21 mouse cellular contexts compared by ENCODE assay signal in genomic region chr17:67008137-67008536, GRCm38 (mm10).
A peak's percentile ranks its signal among the peaks of the same experiment; 100 is the strongest.
DNase-seq lines count a peak whose midpoint lies in the region; ATAC-seq and TF ChIP-seq lines count a peak whose summit lies in the region.
"Had no signal": no experiment of that assay in that cellular context is flagged by ENCODE, and none has a peak within 500 bp of the region (broad histone marks: within the 10 kb centered on the region; RNA-seq: fewer than 3 reads in every experiment).

No protein-coding gene starts in this region.

- intact Hi-C loops in heart, postnatal 14 days (cut with DNase I), result no loop called here

- 77% methylated on average over 9 of the region's 9 CpGs for WGBS in forebrain, postnatal 0 days
- WGBS in forebrain, embryonic 11.5 days, result 93% methylated on average over 9 of the region's 9 CpGs
- 87% methylated on average over 9 of the region's 9 CpGs for WGBS in heart, embryonic 10.5 days
- 59% methylated on average over 9 of the region's 9 CpGs for WGBS in hindbrain, postnatal 0 days
- WGBS in hindbrain, embryonic 14.5 days, result 70% methylated on average over 9 of the region's 9 CpGs
- WGBS in midbrain, embryonic 12.5 days, result 73% methylated on average over 9 of the region's 9 CpGs
- 58% methylated on average over 9 of the region's 9 CpGs for WGBS in midbrain, embryonic 15.5 days

- H3K27ac ChIP-seq in forebrain, postnatal 0 days (ENCODE audit: low read depth, low read length), result 0 out of 2 replicates have a peak overlapping the region, but pooled peaks have one; percentile 51
- H3K27ac ChIP-seq in forebrain, embryonic 11.5 days (ENCODE audit: low read depth, low read length), result no peak overlapping the region
- H3K27ac ChIP-seq in heart, embryonic 10.5 days, result no peak overlapping the region
- H3K27ac ChIP-seq in hindbrain, postnatal 0 days, result peak overlapping the region; percentile 72; the same call in 1 of the 2 replicates
- no peak overlapping the region for H3K27ac ChIP-seq in hindbrain, embryonic 14.5 days
- H3K27ac ChIP-seq in midbrain, embryonic 12.5 days (replicated peaks), result no peak overlapping the region
- H3K27ac ChIP-seq in midbrain, embryonic 15.5 days, result no peak overlapping the region
- H3K27ac ChIP-seq: embryonic facial prominence, embryonic 10.5 days; hindbrain, embryonic 13.5 days had no signal

- H3K9ac ChIP-seq in forebrain, postnatal 0 days, result no peak overlapping the region
- H3K9ac ChIP-seq in forebrain, embryonic 11.5 days (ENCODE audit: low read length), result no peak overlapping the region
- no peak overlapping the region for H3K9ac ChIP-seq in hindbrain, postnatal 0 days (replicated peaks; ENCODE audit: low read length)
- no peak overlapping the region for H3K9ac ChIP-seq in hindbrain, embryonic 14.5 days
- no peak overlapping the region for H3K9ac ChIP-seq in midbrain, embryonic 12.5 days (replicated peaks)
- H3K9ac ChIP-seq in midbrain, embryonic 15.5 days, result no peak overlapping the region
- H3K9ac ChIP-seq: hindbrain, embryonic 13.5 days had no signal

- ATAC-seq in forebrain, postnatal 0 days, result no peak
- ATAC-seq in forebrain, embryonic 11.5 days (replicated peaks; ENCODE audit: low FRiP score), result no peak
- no peak for ATAC-seq in hindbrain, postnatal 0 days
- ATAC-seq in hindbrain, embryonic 14.5 days (ENCODE audit: low FRiP score), result no peak
- peak; percentile 64; the same call in 1 of the 2 replicates for ATAC-seq in midbrain, embryonic 12.5 days (ENCODE audit: low FRiP score, low read depth)
- ATAC-seq in midbrain, embryonic 15.5 days (replicated peaks), result no peak
- ATAC-seq: CD4-positive, CD25-positive, alpha-beta regulatory T cell, adult 4 months; forebrain, embryonic 14.5 days; intestine, embryonic 16.5 days had no signal

- H3K36me3 ChIP-seq in forebrain, postnatal 0 days (ENCODE audit: insufficient read depth), result no peaks in the 10 kb centered on the region
- no peaks in the 10 kb centered on the region for H3K36me3 ChIP-seq in forebrain, embryonic 11.5 days (ENCODE audit: control insufficient read depth, insufficient read depth, low read length)
- H3K36me3 ChIP-seq in heart, embryonic 10.5 days, result no peaks in the 10 kb centered on the region
- H3K36me3 ChIP-seq in hindbrain, postnatal 0 days (ENCODE audit: insufficient read depth, low read length), result no peaks in the 10 kb centered on the region
- no peaks in the 10 kb centered on the region for H3K36me3 ChIP-seq in hindbrain, embryonic 14.5 days (replicated peaks; ENCODE audit: control insufficient read depth, insufficient read depth)
- no peaks in the 10 kb centered on the region for H3K36me3 ChIP-seq in midbrain, embryonic 12.5 days
- no peaks in the 10 kb centered on the region for H3K36me3 ChIP-seq in midbrain, embryonic 15.5 days (replicated peaks)
- H3K36me3 ChIP-seq: embryonic facial prominence, embryonic 10.5 days; G1E; hindbrain, embryonic 13.5 days had no signal

- H3K4me1 ChIP-seq in forebrain, postnatal 0 days (ENCODE audit: insufficient read depth), result peaks cover 12% of the 10 kb centered on the region; the same call in 1 of the 2 replicates
- no peaks in the 10 kb centered on the region; the same call in 1 of the 2 replicates for H3K4me1 ChIP-seq in forebrain, embryonic 11.5 days (replicated peaks; ENCODE audit: control insufficient read depth, insufficient read depth, low read length)
- H3K4me1 ChIP-seq in heart, embryonic 10.5 days, result no peaks in the 10 kb centered on the region
- H3K4me1 ChIP-seq in hindbrain, postnatal 0 days (ENCODE audit: insufficient read depth, low read length), result peaks cover 6% of the 10 kb centered on the region; the same call in 1 of the 2 replicates
- H3K4me1 ChIP-seq in hindbrain, embryonic 14.5 days (replicated peaks; ENCODE audit: control insufficient read depth, insufficient read depth, low read length), result peaks cover 3% of the 10 kb centered on the region; the same call in 1 of the 2 replicates
- peaks cover 17% of the 10 kb centered on the region for H3K4me1 ChIP-seq in midbrain, embryonic 12.5 days
- peaks cover 5% of the 10 kb centered on the region; the same call in 1 of the 2 replicates for H3K4me1 ChIP-seq in midbrain, embryonic 15.5 days
- H3K4me1 ChIP-seq: embryonic facial prominence, embryonic 10.5 days had no signal

- no peaks in the 10 kb centered on the region for H3K27me3 ChIP-seq in forebrain, postnatal 0 days (ENCODE audit: insufficient read depth, low read length)
- no peaks in the 10 kb centered on the region for H3K27me3 ChIP-seq in forebrain, embryonic 11.5 days (ENCODE audit: control insufficient read depth, insufficient read depth, low read length)
- no peaks in the 10 kb centered on the region for H3K27me3 ChIP-seq in heart, embryonic 10.5 days (ENCODE audit: insufficient read depth, poor library complexity, severe bottlenecking)
- H3K27me3 ChIP-seq in hindbrain, postnatal 0 days (ENCODE audit: insufficient read depth, low read length), result no peaks in the 10 kb centered on the region
- no peaks in the 10 kb centered on the region for H3K27me3 ChIP-seq in hindbrain, embryonic 14.5 days (ENCODE audit: control insufficient read depth, insufficient read depth, low read length)
- no peaks in the 10 kb centered on the region for H3K27me3 ChIP-seq in midbrain, embryonic 12.5 days
- no peaks in the 10 kb centered on the region for H3K27me3 ChIP-seq in midbrain, embryonic 15.5 days (replicated peaks)
- H3K27me3 ChIP-seq: hindbrain, embryonic 13.5 days had no signal

- DNase-seq in forebrain, postnatal 0 days, result no peak
- DNase-seq in forebrain, embryonic 11.5 days (ENCODE audit: low spot score), result no peak
- DNase-seq in heart, embryonic 10.5 days (ENCODE audit: low spot score), result peak; percentile 63
- DNase-seq in heart, postnatal 14 days, result no peak
- no peak for DNase-seq in hindbrain, postnatal 0 days (ENCODE audit: low spot score)
- DNase-seq in hindbrain, embryonic 14.5 days (ENCODE audit: low spot score), result no peak
- DNase-seq: adrenal gland, adult 8-10 months; adrenal gland, postnatal 36 days; B cell, adult 2 months; cerebellum, adult 2 months; cerebellum, postnatal 10 days; gastrocnemius, postnatal 10 days; kidney, adult 2 months had no signal

- no peak for TF ChIP-seq CTCF in forebrain, postnatal 0 days (IDR thresholded peaks at IDR 0.05; ENCODE audit: low read depth)
- no peak for TF ChIP-seq CTCF in hindbrain, postnatal 0 days (IDR thresholded peaks at IDR 0.05; ENCODE audit: low read depth)

- no peaks in the 10 kb centered on the region for H3K9me3 ChIP-seq in forebrain, postnatal 0 days (ENCODE audit: low read length)
- H3K9me3 ChIP-seq in forebrain, embryonic 11.5 days (ENCODE audit: control insufficient read depth, low read length), result no peaks in the 10 kb centered on the region
- H3K9me3 ChIP-seq in heart, embryonic 10.5 days, result no peaks in the 10 kb centered on the region
- H3K9me3 ChIP-seq in hindbrain, postnatal 0 days (ENCODE audit: low read length), result no peaks in the 10 kb centered on the region
- no peaks in the 10 kb centered on the region for H3K9me3 ChIP-seq in hindbrain, embryonic 14.5 days (ENCODE audit: control insufficient read depth, low read length)
- H3K9me3 ChIP-seq in midbrain, embryonic 12.5 days, result no peaks in the 10 kb centered on the region
- no peaks in the 10 kb centered on the region for H3K9me3 ChIP-seq in midbrain, embryonic 15.5 days
- H3K9me3 ChIP-seq: embryonic facial prominence, embryonic 10.5 days; hindbrain, embryonic 13.5 days had no signal

- H3K4me2 ChIP-seq in forebrain, postnatal 0 days (ENCODE audit: low read depth), result no peak overlapping the region
- no peak overlapping the region for H3K4me2 ChIP-seq in forebrain, embryonic 11.5 days (ENCODE audit: low read depth, low read length, severe bottlenecking)
- H3K4me2 ChIP-seq in hindbrain, postnatal 0 days (ENCODE audit: low read depth, low read length), result no peak overlapping the region
- H3K4me2 ChIP-seq in hindbrain, embryonic 14.5 days (replicated peaks), result no peak overlapping the region
- H3K4me2 ChIP-seq in midbrain, embryonic 12.5 days (replicated peaks), result no peak overlapping the region
- H3K4me2 ChIP-seq in midbrain, embryonic 15.5 days, result no peak overlapping the region
- H3K4me2 ChIP-seq: hindbrain, embryonic 13.5 days had no signal

- H3K4me3 ChIP-seq in forebrain, postnatal 0 days (ENCODE audit: low read depth, low read length), result no peak overlapping the region
- H3K4me3 ChIP-seq in forebrain, embryonic 11.5 days (ENCODE audit: low read depth, low read length), result no peak overlapping the region
- H3K4me3 ChIP-seq in heart, embryonic 10.5 days, result no peak overlapping the region
- no peak overlapping the region for H3K4me3 ChIP-seq in hindbrain, postnatal 0 days (ENCODE audit: low read length)
- no peak overlapping the region for H3K4me3 ChIP-seq in hindbrain, embryonic 14.5 days (replicated peaks; ENCODE audit: low read length)
- no peak overlapping the region for H3K4me3 ChIP-seq in midbrain, embryonic 12.5 days
- no peak overlapping the region for H3K4me3 ChIP-seq in midbrain, embryonic 15.5 days
- H3K4me3 ChIP-seq: embryonic facial prominence, embryonic 10.5 days; hindbrain, embryonic 13.5 days had no signal

Comparison
In these comparisons a context has a peak if more than half of its experiments do, and no peak if none do; other contexts are left out.
1. H3K27ac ChIP-seq: peak in forebrain, postnatal 0 days (single experiment) and hindbrain, postnatal 0 days (single experiment); none in forebrain, embryonic 11.5 days (single experiment), heart, embryonic 10.5 days (single experiment), hindbrain, embryonic 14.5 days (single experiment), midbrain, embryonic 12.5 days (single experiment) and midbrain, embryonic 15.5 days (single experiment).